12 mouse cellular contexts compared by ENCODE assay signal in the genomic region with DNA sequence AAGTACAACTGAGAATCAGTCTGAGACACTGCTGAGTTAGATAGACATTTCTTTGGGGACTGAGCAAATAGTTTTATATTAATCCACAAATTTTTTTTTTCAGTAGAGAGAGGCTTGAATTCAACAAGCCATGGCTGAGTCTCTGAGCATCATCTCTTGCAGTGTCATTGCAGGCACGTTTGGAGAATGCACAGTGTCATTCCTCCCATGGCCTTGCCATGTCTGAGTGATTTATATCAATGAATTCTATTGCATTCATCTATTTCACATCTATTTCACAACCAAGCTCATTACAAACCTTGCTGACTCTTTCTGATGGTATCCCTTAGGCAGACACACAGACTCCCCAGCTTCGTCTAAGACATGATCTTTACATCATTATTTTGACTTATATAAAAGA.
"Had no signal": no experiment of that assay in that cellular context is flagged by ENCODE, and none has a peak within 500 bp of the region (broad histone marks: within the 10 kb centered on the region; RNA-seq: fewer than 3 reads in every experiment).

No protein-coding gene starts in this region.

- DNase-seq: cerebellum, postnatal 25 days; cerebellum, postnatal 36 days; embryo, embryonic 11 days; forebrain, postnatal 0 days; gastrocnemius, adult 2 months; gastrocnemius, postnatal 10 days; gastrocnemius, postnatal 14 days; gastrocnemius, postnatal 25 days; gastrocnemius, postnatal 36 days; heart, adult 11 months; heart, adult 18-20 months; heart, adult 2 months had no signal
